Mouse (Mus musculus) stomach, postnatal 0 days (tissue): ENCODE measurements around the gene Serpinb1a. TPM values are rescaled to one million over a fixed set of nuclear protein-coding genes. Genes with fewer than 3 reads are reported as not detected.

Experiments
- ATAC-seq: fragments of 200-750 bp; cut with Nextera tagmentation; 2 replicates; pipeline ENCODE4 v1.8.0; 2017; ENCODE audit not compliant: low FRiP score, low TSS enrichment
- DNase-seq: peaks from one replicate; pipeline ENCODE4 v3.0.0-alpha.2; 2016; ENCODE audit warnings: low spot score
- H3K27ac ChIP-seq: fragments of 300-500 bp; sonication (generic); replicated peaks from 2 replicates; pipeline ENCODE4 v1.5.1; 2014; ENCODE audit warnings: mild to moderate bottlenecking, control low read depth
- H3K27me3 ChIP-seq: fragments of 300-500 bp; sonication (generic); 2 replicates; pipeline ENCODE4 v1.6.1; 2014; ENCODE audit warnings: low read length; ENCODE audit not compliant: control insufficient read depth, insufficient read depth
- H3K36me3 ChIP-seq: fragments of 300-500 bp; sonication (generic); 2 replicates; pipeline ENCODE4 v1.6.1; 2014; ENCODE audit warnings: low read length, mixed read lengths; ENCODE audit not compliant: control insufficient read depth, insufficient read depth
- H3K4me1 ChIP-seq: fragments of 300-500 bp; sonication (generic); replicated peaks from 2 replicates; pipeline ENCODE4 v1.6.1; 2014; ENCODE audit warnings: antibody characterized with exemption; ENCODE audit not compliant: control insufficient read depth, insufficient read depth
- H3K4me2 ChIP-seq: fragments of 300-500 bp; sonication (generic); replicated peaks from 2 replicates; pipeline ENCODE4 v1.6.1; 2014; ENCODE audit warnings: low read depth, mild to moderate bottlenecking, control low read depth, moderate library complexity
- H3K4me3 ChIP-seq: fragments of 300-500 bp; sonication (generic); 2 replicates; pipeline ENCODE4 v1.5.1; 2014; ENCODE audit warnings: low read depth, low read length, control low read depth
- H3K9ac ChIP-seq: fragments of 300-500 bp; sonication (generic); 2 replicates; pipeline ENCODE4 v1.6.1; 2014; ENCODE audit warnings: mild to moderate bottlenecking, low read length, control low read depth, mixed read lengths
- H3K9me3 ChIP-seq: fragments of 300-500 bp; sonication (generic); 2 replicates; pipeline ENCODE4 v1.6.1; 2016; ENCODE audit warnings: low read length; ENCODE audit not compliant: control insufficient read depth
- CTCF ChIP-seq: IDR thresholded peaks from 2 replicates; pipeline ENCODE4 v1.5.1; 2016; ENCODE audit warnings: antibody characterized with exemption, low read depth, mild to moderate bottlenecking, moderate library complexity
- EP300 ChIP-seq: optimal IDR thresholded peaks from 2 replicates; pipeline ENCODE3; 2016; ENCODE audit warnings: antibody characterized with exemption
- WGBS: fragments of 180-500 bp; shearing (Covaris S2); extraction: QIAGEN DNeasy Blood & Tissue Kit; methylation state at CpG from one replicate; pipeline ENCODE4 v1.1.7; 2014; 5-methylcytosine and 5-hydroxymethylcytosine counted together
- polyA plus RNA-seq: library from polyadenylated mRNA; unstranded; fragments of >200 nt; fragmentation: Nextera tagmentation; extraction: Ambion mirVana; gene quantifications from 2 replicates; pipeline ENCODE4 v1.2.1, GENCODE M21; 2015

Gene Serpinb1a
- polyA plus RNA-seq, 1 experiment from 2014 or later: 91.1 TPM

- H3K4me1 ChIP-seq: 0 out of 2 replicates have a peak, but pooled peaks cover 2% of the 10 kb centered on the region
- no peaks in the 10 kb centered on the region for H3K9me3 ChIP-seq
- no peak for ATAC-seq
These were observed 43.4 kb downstream of the Serpinb1a start for GRCm38 (mm10) chr13:32807624-32808023.

GRCm38 (mm10) chr13:32806820-32807219 is 44.2 kb downstream of the Serpinb1a start:
- 86% methylated on average over 7 of the region's 7 CpGs for WGBS
- no peak for TF ChIP-seq EP300
- no peak for TF ChIP-seq CTCF
- H3K9me3 ChIP-seq: no peaks in the 10 kb centered on the region
- no peak overlapping the region for H3K27ac ChIP-seq
- ATAC-seq: no peak
- no peak overlapping the region for H3K4me3 ChIP-seq
- DNase-seq: peak; percentile 27
- H3K4me2 ChIP-seq: no peak overlapping the region
- no peaks in the 10 kb centered on the region for H3K27me3 ChIP-seq
- H3K4me1 ChIP-seq: 0 out of 2 replicates have a peak, but pooled peaks cover 2% of the 10 kb centered on the region
- no peaks in the 10 kb centered on the region; the same call in 1 of the 2 replicates for H3K36me3 ChIP-seq
- H3K9ac ChIP-seq: no peak overlapping the region

More at GRCm38 (mm10) chr13:32807624-32808023, 43.4 kb downstream of the Serpinb1a start:
- Histone ChIP-seq H3K27ac (no peak overlapping the region), H3K36me3 (no peaks in the 10 kb centered on the region; the same call in 1 of the 2 replicates), H3K9ac (no peak overlapping the region), H3K4me2 (no peak overlapping the region), H3K4me3 (no peak overlapping the region), H3K27me3 (no peaks in the 10 kb centered on the region)
- WGBS: 80% methylated on average over 3 of the region's 3 CpGs
- TF ChIP-seq EP300 (no peak), CTCF (no peak)
- no peak for DNase-seq

- WGBS: 66% methylated on average over 4 of the region's 4 CpGs
- peak overlapping the region; percentile 88; the same call in 1 of the 2 replicates for H3K4me2 ChIP-seq
- H3K36me3 ChIP-seq: no peaks in the 10 kb centered on the region
- ATAC-seq: no peak
- DNase-seq: no peak
- H3K27ac ChIP-seq: no peak overlapping the region
- H3K4me1 ChIP-seq: 0 out of 2 replicates have a peak, but pooled peaks cover 2% of the 10 kb centered on the region
- H3K4me3 ChIP-seq: peak overlapping the region; percentile 80; the same call in 1 of the 2 replicates
- 0 out of 2 replicates have a peak overlapping the region, but pooled peaks have one; percentile 19 for H3K9ac ChIP-seq
- H3K27me3 ChIP-seq: no peaks in the 10 kb centered on the region
- no peaks in the 10 kb centered on the region for H3K9me3 ChIP-seq
- TF ChIP-seq CTCF: no peak
- TF ChIP-seq EP300: no peak
These were observed 47.2 kb downstream of the Serpinb1a start for GRCm38 (mm10) chr13:32803701-32804345.

GRCm38 (mm10) chr13:32802259-32803081 is 48.5 kb downstream of the Serpinb1a start, which contains the start of gene D930007J09Rik:
TSS of gene D930007J09Rik (minus strand) at chr13:32802849.
- H3K9me3 ChIP-seq: no peaks in the 10 kb centered on the region
- no peak for TF ChIP-seq EP300
- TF ChIP-seq CTCF: no peak
- H3K27me3 ChIP-seq: no peaks in the 10 kb centered on the region
- no peaks in the 10 kb centered on the region for H3K36me3 ChIP-seq
- peak; percentile 58 for DNase-seq
- H3K9ac ChIP-seq: peak within 1 kb of the TSS; percentile 86
- peak within 1 kb of the TSS; percentile 89 for H3K27ac ChIP-seq
- H3K4me2 ChIP-seq: peak within 1 kb of the TSS; percentile 88
- 0 out of 2 replicates have a peak, but pooled peaks cover 2% of the 10 kb centered on the region for H3K4me1 ChIP-seq
- peak; percentile 43 for ATAC-seq
- WGBS: 0% methylated on average over 64 of the region's 95 CpGs
- peak within 1 kb of the TSS; percentile 80 for H3K4me3 ChIP-seq

GRCm38 (mm10) chr13:32801693-32802221 is 49.2 kb downstream of the Serpinb1a start, which contains the start of gene Wrnip1:
TSS of gene Wrnip1 (plus strand) at chr13:32802038.
- TF ChIP-seq EP300 (no peak), CTCF (peak; percentile 67)

More at GRCm38 (mm10) chr13:32801693-32802221, 49.2 kb downstream of the Serpinb1a start, which contains the start of gene Wrnip1:
- H3K36me3 ChIP-seq: no peaks in the 10 kb centered on the region
- peak within 1 kb of the TSS; percentile 80 for H3K4me3 ChIP-seq
- H3K9ac ChIP-seq: peak within 1 kb of the TSS; percentile 86
- under 1% methylated on average over 51 of the region's 51 CpGs for whole genome bisulfite sequencing
- ATAC-seq: peak; percentile 98
- no peaks in the 10 kb centered on the region for H3K9me3 ChIP-seq
- no peaks in the 10 kb centered on the region for H3K27me3 ChIP-seq
- H3K4me2 ChIP-seq: peak within 1 kb of the TSS; percentile 88
- 0 out of 2 replicates have a peak, but pooled peaks cover 2% of the 10 kb centered on the region for H3K4me1 ChIP-seq
- H3K27ac ChIP-seq: peak within 1 kb of the TSS; percentile 89
- DNase-seq: peak; percentile 97
